Mouse (Mus musculus) c-Kit-positive CD71-negative TER-119-negative erythroid progenitor cells, embryonic 14.5 days (primary cell): ENCODE data around the gene Il6st.

Experiments
- DNase-seq: peaks from one replicate; pipeline ENCODE4 v3.0.0-alpha.2; 2013; ENCODE audit warnings: low read depth

Il6st gene

DNA sequence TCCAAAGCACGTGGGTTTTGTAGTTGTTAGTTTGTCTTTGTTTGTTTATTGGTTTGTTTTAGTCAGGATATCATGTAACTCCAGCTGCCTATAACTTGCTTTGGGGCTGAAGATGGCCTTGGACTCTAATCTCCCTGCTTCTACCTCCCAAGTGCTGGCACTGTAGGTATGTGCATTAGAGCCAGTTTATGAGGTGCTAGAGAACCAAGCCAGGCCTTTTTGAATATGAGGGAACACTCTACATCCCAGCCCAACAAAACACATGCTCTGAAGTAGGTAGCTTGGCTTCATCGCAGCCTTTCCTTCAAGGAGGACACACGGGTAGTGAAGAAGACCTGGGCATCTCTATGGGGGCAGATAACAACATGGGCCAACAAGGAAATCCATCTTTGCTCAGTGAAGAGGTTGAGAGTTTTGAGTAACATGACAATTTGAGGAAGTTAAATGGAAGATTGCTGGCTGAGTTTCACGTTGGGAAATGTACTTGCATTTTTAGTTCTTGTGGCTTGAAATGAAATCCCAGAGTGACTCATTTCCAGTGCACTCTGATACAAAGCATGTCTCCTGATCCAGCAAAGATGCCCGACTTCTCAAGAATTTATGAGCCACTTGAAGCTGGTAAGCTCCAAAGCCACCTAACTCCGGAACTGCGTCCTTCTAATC is 20.9 kb upstream of the Il6st start:
- no peak for DNase-seq

DNA sequence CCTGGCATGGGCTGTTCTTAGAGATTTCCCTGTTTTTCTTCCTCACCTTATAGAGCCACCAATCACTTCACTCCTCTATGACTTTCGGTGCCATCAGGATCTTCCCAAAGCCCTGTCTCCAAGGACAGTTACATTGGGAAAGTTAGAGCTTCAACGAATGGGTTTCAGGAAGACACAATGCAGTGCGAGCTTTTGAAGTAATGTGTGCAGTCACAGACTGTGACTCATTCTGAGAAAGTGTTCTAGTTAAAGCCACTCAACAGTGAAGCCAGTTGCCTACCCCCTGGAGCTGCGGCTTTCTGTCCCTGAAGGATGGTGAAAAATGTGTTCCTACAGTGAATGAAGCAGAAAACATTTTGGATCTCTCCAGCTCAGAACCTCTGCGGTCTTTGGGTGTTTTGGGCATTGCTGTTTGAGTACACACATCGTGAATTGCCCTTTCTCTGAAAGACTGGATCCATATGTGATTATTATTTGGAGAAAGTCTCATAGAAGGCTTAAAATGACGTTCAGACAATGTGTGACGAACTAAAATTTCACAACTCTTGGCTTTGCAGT is 16.7 kb upstream of the Il6st start:
- DNase-seq: no peak

DNA sequence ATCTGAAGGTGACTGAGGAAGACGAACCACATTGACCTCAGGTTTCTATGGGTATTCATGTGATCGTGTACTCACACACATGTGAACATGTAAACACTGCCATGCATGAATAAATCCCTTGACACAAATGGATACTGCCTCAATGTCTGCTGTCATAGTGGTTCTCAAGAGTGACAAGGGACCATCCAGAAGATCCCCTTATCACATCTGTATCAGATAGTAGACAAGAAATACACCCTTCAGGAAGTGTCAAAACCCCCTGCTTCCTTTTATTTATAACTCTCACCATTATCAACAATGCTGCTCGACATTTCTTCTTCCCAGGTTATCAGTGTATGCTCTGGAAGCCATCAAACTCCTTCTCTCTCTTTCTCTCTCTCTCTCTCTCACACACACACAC is 13.7 kb upstream of the Il6st start:
- no peak for DNase-seq

DNA sequence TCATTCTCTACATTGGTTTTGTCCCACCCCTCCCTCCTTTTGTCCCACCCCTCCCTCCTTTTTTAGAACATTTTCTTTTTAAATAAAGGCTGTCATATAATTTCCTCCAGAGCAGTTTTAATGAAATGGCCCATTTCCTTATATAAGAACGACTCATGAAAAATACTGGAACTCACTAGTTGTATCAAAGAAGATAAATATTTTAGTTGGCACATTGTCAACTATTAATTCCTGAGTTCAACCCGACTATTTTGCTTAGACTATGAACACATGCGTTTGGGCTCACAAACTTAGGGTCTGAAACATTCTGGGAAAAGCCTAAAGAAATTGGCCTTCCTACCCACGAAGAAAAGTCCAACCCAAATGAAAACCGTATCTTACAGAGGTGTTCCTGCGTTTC is 6.5 kb upstream of the Il6st start:
- DNase-seq: no peak

DNA sequence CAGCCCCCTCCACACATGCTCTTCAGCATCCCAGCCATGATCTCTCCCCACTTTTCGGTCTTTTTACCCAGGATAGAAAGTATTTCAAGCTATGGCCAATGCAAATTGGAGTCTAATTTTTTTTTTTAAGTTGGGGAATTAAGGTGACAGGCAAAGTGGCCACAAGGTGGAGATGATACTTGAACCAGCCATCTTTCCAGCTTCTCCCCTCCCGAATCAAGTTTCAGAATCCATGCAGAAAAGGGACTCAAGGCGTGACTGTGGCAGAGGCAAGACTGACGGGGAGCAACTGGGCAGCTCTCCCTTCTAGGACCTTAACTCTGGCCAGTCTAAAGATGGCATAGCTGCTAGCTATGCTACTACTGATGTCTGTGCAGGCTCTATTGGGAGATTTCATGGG is 5.9 kb upstream of the Il6st start:
- DNase-seq: no peak

GRCm38 (mm10) chr13:112458435-112459018 is 5.3 kb upstream of the Il6st start:
- no peak for DNase-seq

GRCm38 (mm10) chr13:112459956-112460355 is 3.9 kb upstream of the Il6st start:
- DNase-seq: no peak

DNA sequence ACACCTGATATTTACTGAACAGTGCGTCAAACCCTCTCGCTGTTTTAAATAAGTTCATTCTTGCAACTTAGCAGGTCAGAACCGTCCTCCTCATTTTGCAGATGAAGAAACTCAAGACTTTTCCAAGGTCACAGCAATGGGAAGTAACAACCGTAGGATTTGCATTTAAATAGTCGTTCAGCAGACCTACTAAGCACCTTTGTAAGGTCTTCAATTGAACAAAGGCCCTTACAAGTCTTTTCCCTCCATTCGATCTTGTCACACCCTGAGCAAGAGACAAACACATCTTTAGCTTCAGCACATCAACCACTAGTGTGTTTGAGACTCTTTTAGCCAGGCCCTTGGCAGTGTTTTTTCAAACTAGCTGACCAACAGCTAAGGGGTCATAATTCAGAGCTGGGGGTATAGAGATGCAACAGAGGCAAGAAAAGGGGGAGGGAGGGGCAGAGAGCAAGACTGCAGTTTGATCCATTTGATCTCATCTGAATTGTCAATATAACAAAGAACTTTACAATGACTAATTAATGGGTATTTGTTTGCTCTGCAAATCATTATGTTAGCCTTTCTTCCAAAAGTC is 1.4 kb upstream of the Il6st start:
- DNase-seq: no peak

- no peak for DNase-seq
These were observed 500 bp upstream of the Il6st start for GRCm38 (mm10) chr13:112463337-112463802.

DNA sequence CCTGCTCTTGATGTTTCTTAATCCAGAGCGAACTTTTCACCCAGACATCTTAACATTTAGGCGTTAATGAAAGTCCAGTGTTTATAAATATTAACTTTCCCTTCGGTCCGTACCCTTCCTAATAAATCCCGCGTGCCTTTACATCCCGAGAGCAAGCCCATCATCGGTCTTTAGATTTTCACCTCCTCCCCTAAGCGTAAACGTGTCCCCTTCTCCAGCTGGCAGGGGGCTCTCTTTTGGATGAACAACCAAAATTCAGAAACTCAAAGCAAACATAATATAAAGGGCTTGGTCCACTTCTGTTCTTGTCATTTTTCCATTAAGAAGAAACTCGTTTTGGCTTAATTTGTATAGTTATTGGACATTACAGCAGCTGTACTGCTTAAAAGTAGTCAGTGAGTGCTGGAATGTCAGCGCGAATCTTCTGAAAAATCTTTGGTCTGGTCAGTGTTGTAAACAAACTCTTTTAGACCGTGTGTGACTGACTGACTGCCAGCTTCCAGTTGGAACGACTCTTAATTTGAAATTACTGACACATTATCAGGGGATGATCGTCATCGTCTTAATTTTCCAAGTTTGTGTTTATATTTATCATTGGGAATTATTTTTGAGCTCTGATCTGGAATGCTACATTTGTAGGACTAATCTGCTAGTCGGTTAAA is 887 bp downstream of the Il6st start:
- no peak for DNase-seq

- DNase-seq: no peak
These were observed 1.7 kb downstream of the Il6st start for GRCm38 (mm10) chr13:112465585-112465984.

DNA sequence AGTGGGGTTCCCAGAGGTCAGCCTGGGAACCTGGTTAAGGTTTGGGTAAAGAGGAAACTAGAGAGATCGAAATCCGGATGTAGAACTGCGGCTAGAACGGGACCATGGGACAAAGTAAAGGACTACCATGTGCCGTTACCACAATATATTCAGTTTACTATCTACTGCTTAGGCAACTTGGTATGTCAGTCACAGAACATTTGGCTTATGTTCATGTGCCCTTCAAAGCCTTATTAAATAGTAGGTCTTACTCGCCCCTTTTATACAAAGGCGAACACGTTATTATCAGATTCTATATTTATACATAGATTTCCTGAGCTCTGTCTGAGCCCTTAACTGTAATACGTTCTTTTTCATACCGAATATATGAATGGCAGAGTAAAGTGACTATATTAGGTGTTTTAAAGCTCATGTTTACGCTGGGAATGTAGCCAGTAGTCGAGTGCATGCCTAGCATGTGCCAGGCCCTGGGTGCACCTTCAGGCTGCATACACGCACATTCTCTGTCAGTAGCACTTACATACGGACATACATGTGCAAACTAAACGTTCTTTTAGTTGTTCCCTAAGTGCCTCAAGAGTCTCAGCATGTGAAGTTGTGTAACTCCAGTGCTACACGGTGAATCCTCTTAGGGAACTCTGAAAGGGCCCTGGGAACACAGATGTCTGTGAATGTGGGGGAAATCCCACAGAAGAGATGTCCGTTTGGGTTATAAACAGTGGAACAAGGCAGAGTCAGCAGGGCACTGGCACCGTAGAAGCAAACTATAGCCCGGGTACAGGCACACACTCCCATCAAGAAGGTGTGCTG is 2.5 kb downstream of the Il6st start:
- no peak for DNase-seq

DNA sequence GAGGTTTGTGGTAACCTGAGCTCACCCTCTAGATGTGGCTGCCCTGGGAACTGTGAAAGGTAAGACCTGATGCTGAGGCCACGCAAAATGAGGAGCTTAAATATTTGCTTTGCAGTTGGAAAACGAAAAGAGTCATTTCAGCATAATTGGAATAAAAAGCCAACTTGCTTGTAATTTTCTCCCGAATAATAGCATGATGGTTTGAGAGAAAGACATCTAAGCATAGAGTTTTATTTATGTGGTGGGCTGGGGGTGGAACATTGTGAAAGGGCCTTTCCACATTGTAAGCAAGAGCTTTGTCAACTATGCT is 3.0 kb downstream of the Il6st start:
- DNase-seq: no peak

- no peak for DNase-seq
These were observed 3.5 kb downstream of the Il6st start for GRCm38 (mm10) chr13:112467384-112467783.

DNA sequence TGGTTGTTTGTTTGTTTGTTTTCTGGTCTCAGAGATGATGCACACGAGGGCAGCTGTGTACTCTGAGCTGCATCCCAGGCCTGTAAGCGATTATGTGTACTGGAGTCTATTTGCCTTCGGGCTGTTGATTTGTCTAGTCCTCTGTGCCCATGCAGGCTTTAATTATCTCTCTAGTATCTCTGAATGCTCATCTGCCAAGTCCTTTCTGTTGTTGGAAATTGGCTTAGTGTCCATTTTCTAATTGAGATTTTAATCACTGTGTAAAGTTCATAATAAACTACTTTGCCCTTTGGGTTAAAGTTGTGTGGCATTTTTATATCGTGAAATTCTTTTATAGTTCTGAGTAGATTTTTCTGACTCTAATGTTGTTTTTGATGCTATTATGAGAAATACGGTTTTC is 5.6 kb downstream of the Il6st start:
- no peak for DNase-seq

- no peak for DNase-seq
These were observed 7.3 kb downstream of the Il6st start for GRCm38 (mm10) chr13:112471201-112471600.

GRCm38 (mm10) chr13:112472401-112473023 is 8.6 kb downstream of the Il6st start:
- no peak for DNase-seq

DNA sequence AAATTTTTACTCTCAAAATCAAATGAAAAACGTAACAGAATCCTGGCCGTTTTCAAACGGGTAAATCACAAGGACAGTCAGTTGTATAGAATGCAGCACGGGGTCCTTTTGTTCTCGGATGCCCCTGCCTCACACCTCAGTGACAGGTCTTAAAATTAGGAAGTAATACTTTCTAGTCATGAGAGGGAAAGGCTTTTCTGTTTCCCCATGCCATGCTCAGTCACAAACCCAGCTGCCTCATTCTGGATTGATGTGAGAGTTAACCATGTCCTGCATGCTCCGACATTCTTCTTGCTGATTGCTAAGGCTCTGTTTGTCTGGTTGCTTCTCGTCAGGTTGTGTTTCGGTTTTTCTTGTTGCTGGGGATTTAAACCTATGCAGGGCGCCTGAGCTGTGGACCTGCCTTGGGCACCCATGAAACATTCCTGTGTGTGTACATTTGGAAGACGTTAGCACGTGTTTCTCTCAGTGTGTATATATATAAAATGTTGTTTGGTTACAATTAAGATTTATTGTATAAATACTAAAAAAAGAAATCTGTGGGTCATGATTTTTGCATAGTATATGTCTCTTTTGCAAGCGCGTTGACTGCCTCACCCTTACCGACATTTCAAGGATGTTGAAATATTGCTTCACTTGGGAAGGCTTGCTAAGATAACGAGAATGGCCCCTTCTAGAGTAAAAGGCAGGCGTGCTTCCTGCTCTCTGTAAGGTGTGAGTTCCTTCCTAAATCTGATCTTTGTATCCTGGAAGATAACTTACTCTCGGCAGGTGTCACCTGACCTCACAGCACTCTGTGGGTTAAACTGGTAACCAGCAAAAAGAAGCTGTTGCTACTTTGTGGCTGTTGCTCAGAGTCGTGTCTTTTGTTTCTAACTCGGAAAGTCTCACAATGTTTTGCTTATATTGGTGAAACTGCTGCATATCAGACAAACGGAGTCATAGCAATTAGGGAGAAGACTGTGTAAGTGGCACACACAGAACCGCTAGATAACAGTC is 10.2 kb downstream of the Il6st start:
- no peak for DNase-seq

- no peak for DNase-seq
These were observed 15.2 kb downstream of the Il6st start for GRCm38 (mm10) chr13:112479032-112479431.

GRCm38 (mm10) chr13:112479926-112480325 is 16.1 kb downstream of the Il6st start:
- no peak for DNase-seq
